Mouse (Mus musculus): Measurements from ENCODE around the gene Tceal9. TPM values are rescaled to one million over a fixed set of nuclear protein-coding genes. Genes with fewer than 3 reads are reported as not detected.
"Not testable (repeated sequence)": the region's sequence is repeated elsewhere in the genome, so short reads cannot be mapped to it uniquely, and the experiment has no call there.

Gene Tceal9
- total RNA-seq, 1 experiment from 2014 or later = 423 TPM

DNA sequence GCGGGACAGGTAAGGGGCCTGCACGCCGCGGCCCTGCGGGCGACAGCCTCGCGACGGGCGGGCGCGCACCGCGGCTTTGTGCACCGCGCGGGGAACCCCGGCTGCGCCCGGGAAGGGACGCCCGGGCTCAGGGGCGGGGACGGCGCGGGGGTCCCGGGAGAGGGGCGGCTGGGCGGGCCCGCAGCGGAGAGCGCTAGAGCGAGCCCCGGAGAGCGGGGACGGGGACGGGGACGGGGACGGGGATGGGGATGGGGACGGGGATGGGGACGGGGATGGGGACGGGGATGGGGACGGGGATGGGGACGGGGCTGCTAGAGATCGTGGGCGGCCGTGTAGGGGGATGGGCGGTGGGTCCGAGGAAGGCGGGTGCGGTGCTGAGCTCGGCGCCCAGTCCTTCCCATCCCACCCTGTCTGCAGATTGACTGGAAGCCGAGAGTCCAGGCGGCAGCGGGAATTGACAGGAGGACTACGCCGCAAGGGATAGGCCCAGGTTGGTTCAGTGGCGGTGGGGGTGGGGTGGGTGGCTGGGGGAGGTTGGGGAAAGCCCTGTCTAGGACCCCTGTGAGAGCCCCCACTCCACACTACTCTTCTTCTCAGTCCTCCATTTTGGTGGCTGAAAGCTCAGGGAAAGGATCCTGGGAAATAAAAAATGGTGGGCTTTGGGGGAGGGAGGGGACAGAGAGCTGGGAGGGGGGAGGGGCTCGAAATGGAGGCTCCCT lies 25.7 kb downstream of the Tceal9 start:
- DNase-seq = not testable (repeated sequence)

DNA sequence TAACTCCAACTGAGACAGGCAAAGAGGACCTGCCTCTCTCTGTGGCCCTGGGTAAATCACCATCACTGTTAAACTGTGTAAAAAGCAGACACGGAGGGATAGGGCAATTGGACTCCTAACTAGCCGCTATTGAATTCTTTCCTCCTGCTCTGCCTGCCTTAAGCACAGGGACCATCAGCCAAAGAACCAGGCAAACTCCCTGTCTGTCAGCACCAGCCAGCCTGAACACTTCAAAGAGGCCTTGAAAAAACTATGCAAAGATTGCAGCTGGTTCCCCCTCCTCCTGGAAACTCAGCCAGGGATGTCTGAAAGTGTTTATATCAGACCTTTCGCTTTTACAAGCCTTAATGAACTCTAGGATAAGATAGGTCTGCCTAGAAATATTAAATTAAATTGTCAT lies 29.7 kb downstream of the Tceal9 start:
- DNase-seq = no peak

DNA sequence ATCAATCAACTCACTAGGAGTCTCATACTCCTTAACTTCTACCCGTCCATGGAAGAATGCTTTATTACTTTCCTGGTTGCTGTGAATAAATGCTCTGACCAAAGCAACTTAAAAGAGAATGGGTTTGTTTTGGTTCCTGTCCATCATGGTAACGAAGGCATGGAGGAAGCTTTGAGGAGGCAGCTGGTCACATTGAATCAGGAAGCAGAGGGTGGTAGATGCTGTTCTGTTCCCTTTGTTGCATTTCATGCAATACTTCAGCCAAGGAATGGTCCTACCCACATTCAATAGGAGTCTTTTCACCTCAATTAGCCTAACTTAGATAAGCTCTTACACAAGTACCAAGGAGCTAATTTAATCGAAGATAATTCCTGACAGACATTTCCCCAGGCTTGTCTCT lies 30.5 kb downstream of the Tceal9 start:
- no peak for DNase-seq

DNA sequence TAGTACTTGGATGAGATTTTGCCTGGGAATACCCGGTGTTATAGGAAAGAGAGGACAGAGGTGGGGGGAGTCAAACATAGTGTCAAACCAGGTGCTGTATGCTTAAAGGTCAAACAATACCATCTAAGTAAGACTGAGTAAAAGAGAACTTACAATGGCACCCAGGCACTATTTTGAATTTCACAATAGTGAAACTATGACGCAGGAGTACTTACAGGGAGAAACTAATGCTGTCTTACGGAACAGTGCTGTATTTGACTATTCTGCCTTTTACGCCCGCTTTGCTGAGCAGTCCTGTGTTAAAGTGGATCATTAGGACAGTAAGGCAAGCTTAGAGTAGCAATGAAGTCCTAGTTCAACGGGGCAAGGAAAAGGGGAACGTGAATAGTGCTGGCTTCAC lies 32.7 kb downstream of the Tceal9 start:
- no peak for DNase-seq

DNA sequence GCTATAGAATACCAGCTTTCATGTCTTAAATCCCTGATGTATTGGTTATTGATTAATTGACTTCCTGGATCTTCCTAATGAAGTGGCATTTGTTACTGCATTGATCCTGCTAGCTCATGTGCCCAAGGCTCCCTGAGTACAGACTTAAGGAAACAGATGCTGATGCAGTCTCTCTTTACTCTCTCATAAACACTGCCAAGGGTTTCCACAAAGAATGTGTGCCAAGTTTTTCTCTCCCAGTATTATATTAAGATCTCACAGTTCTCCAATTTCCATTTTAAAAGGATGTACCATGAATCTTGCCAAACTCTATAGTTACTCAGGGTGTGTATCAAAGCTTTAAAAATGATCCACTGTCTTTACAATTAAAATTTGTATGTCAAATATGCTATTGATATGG lies 33.5 kb downstream of the Tceal9 start:
- no peak for DNase-seq

DNA sequence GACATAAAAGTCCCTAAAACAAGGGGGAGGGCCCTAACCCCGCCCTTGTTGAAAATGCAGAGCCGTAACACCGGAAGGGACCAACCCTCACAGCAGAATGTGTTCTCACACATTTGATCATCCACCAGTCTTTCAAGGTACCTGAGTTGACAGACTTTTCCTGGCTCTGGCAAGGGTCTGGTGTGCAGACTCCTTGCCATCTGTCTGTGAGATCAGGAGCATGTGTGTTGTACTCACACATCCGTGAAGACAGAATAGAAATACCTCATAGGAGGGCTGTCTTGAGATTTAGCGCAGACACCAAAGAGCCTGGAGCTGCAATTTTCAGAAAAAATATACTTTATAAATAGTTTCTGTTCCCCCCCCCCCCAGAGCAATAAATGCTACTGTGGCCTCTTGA lies 34.5 kb downstream of the Tceal9 start:
- no peak for DNase-seq

DNA sequence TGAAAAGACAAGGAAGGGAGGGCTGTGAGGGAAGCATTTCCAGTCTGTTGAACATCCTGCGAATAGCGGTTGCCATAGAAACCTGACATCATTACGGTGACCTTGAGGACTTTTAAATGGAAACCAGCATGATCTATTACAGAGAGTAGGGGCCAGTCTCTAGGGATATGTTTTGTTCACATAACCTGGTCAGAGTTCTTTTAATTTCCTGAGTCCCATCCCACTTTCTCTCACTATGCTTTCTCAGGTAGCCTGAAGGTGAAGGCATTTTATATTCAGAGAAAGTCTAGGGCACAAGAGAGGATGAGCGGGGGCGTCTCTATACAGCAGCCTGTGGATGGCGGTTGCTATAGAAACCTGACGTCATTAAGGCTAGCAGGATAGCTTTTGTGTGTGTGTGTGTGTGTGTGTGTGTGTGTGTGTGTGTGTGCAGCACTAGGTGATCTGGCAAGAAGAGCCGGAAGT lies 46.0 kb downstream of the Tceal9 start:
- DNase-seq = no peak

Other genes with a start within 250 kb of the Tceal9 start
- gene Arxes1, start 211.7 kb upstream of the Tceal9 start, total RNA-seq (2021) = 4.0 and 5.5 TPM in 2 replicates
- 16.1 and 27.7 TPM in 2 replicates for gene Bex2, start 176.8 kb upstream of the Tceal9 start, total RNA-seq (2021)
- not detected in 2 replicates for gene Nxf3, start 159.8 kb upstream of the Tceal9 start, total RNA-seq (2021)
- gene Bex4, start 106.1 kb upstream of the Tceal9 start, total RNA-seq (2021) = 7.0 and 10.3 TPM in 2 replicates
- gene Tceal8, start 72.7 kb upstream of the Tceal9 start, total RNA-seq (2021) = 44.4 and 51.1 TPM in 2 replicates
- gene Tceal5, start 41.2 kb upstream of the Tceal9 start, total RNA-seq (2021) = 2.1 and 4.1 TPM in 2 replicates
- gene Tceal7, start 30.3 kb upstream of the Tceal9 start, total RNA-seq (2021) = not detected in 2 replicates
- gene Bex1, start 29.6 kb upstream of the Tceal9 start, total RNA-seq (2021) = 12.5 and 12.7 TPM in 2 replicates
- 128 and 147 TPM in 2 replicates for gene Bex3, start 25.2 kb downstream of the Tceal9 start, total RNA-seq (2021)